Mouse (Mus musculus): ENCODE results near the gene Mical1.

- no peak; the same call in 1 of the 2 replicates for TF ChIP-seq CTCF (IDR thresholded peaks at IDR 0.05; ENCODE audit: low read depth, low read length)
- no peak for TF ChIP-seq POLR2A (IDR thresholded peaks at IDR 0.05; ENCODE audit: borderline replicate concordance, low read depth, low read length)
These were observed 13.2 kb downstream of the Mical1 start for GRCm38 (mm10) chr10:41489294-41489693.

Data from bone marrow macrophage, adult 2 months (primary cell).